Mouse (Mus musculus) frontal cortex, postnatal 36 days (tissue): ENCODE measurements around the gene Taf6.
"Not testable (repeated sequence)": the region's sequence is repeated elsewhere in the genome, so short reads cannot be mapped to it uniquely, and the experiment has no call there.

Source experiments
- DNase-seq, 2 experiments: peaks; one replicate each; pipeline ENCODE4 v3.0.0; 2022; ENCODE audit warnings: low spot score in 2 of 2

Gene Taf6

DNA sequence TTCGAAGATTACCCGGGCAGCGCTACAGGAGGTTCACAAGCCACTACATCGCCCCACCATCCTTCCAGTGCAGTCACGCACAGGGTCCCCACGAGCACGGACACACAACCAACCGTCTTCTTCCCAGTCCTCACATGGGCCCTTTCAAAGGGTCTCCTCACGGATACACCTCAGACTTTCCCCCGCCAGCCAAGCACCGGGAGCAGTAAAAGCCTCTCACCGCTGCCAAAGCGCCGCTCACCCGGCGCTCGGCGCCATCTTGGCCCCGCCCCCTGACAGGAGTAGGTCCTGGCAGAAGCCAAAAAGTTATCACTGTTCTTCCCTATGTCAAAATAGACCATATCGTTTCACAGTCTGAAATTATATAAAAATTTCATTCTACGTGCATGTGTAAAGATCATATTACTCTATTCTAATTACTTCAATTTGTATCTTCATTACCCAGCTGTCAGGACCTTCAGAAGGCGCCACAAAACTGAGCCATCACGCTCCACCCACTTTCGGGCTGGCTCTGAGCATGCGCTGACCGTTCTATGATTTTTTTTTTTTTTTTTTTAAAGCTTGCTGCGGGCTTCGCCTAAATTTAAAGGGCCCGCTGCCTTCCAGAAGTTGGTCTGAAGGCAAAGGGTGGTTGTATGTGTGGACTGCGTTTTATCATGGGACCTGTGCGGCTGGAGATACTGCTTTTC lies at the start of gene Taf6, which contains the start of gene Cnpy4:
Taf6 (minus strand) TSS at position 502 of the 689 bp plus-strand sequence.
Cnpy4 (plus strand) TSS at position 536 of the 689 bp plus-strand sequence.
- peak; percentile 77 to 84 for DNase-seq

DNA sequence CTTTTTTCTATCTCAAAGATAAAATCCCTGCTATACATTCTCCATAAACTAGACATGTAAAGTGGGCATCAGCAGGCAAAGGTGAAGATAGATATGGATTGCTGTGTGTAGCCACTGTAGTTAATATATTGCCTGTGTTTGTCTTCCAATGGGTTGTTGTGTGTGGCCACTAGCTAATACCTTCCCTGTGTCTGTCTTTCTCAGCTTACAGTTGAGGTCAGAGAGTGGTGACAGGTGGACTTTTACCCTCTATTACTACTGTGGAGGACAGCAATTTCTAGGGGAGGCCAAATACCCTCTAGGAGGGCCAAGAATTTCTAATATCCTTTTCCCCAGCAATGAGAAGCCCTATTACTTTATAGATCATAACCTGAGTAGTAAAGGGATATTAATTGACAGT lies 47.0 kb upstream of the Taf6 start:
- DNase-seq, result no peak

DNA sequence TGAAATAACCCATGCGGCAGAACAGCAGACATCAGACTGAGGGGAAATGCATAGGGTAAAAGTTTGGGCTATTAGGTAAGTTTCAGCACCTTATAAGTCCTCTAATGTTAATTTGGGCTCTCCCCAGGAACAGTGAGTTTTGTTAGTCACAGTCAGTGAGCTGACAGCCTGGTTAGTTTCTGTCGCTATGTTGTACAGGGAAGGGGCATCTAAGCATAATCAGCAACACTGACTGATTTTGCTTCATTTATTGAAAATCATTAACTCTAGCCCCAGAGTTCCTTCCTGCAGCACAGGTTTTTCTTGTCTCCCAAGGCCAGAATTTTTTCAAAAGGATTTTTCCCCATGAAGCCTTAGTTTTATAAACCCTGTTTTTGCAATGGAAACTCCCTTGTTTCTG lies 46.5 kb upstream of the Taf6 start:
- DNase-seq, result no peak

DNA sequence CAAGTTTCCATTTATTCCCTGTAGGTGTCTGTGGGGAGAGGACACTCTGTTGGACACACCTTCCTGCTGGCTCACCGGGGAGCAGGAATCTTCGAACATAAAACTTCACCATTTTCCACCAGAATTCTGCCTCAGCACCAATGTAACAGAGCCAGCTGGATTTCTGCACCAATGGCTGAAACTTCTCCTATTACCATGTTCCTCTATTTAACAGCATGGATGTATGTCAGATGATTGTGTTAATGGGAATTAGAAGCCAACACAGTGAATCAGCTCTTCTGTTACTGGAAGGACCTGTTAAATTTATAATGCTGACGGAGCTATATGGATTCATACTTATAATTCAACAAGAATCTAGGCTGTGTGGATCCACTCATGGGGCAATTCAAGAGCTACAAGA lies 42.3 kb upstream of the Taf6 start:
- no peak for DNase-seq

DNA sequence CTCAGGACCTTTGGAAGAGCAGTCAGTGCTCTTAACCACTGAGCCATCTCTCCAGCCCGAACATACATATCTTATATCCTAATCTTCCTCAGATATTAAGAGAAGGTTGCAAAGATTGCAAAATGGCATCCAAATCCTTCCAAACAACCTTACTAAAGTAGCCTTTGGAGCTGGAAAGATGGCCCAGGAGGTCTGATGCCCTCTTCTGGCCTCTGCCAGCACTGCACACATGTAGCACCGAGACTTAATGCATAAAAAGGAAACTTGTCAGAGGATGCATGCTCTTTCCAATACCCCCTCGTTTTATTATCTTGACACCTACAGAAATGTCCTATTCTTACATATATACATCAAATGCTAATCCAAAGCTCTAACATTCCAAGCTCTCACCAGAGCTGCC lies 40.8 kb upstream of the Taf6 start:
- no peak for DNase-seq

DNA sequence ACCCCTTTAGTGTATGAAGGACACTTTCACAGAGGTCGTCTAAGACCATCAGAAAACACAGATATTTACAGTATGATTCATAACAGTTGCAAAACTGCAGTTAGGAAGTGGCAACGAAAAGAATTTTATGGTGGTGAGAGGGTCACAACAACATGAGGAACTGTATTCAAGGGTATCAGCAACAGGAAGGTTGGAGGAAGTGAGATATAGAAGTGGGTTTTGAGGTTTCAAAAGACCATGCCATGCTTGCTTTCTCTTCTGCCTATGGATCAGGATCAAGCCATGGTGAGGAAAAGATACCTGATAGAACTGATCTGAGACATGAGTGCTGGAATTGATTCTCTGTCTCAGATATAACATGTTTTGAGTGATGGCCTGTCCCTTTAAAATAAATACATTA lies 40.1 kb upstream of the Taf6 start:
- DNase-seq, result no peak

DNA sequence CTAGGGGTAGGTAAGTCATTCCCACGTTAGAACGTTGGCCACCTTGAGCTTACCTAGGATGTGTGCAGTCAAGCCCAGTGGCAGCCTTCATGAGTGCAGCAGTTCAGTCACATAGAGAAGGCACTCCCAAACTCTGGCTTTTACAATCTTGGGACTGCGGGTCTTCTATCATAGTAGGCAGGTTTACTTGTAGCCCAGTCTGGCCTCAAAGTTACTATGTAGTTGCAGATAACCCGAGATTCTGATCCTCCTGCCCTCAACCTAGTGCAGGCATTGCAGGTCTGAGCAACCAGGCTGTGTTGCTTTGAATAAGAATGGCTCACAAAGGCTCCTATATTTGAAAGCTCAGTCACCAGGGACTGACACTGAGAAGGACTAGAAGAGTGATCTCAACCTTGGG lies 39.2 kb upstream of the Taf6 start:
- DNase-seq, result no peak

DNA sequence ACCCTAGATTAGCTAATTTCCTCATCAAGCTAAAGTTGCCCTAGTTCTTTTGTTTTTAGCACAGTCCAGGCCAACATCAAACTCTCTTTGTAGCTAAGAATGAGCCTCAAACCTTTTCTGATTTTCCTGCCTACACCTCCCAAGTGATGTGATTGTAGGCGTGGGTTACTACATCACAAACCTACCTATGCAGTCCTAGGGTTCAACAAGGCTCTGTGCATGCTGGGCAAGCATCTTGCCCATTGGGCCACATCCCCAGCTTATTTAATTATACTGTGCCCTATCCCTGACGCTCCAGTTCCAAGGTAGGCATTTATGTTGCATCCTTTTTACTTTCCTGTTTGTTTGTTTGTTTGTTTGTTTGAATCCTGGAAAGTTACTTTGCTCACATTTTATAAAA lies 38.4 kb upstream of the Taf6 start, which contains the start of gene Nxpe5:
Nxpe5 (plus strand) TSS at position 199 of the 400 bp plus-strand sequence.
- no peak for DNase-seq

DNA sequence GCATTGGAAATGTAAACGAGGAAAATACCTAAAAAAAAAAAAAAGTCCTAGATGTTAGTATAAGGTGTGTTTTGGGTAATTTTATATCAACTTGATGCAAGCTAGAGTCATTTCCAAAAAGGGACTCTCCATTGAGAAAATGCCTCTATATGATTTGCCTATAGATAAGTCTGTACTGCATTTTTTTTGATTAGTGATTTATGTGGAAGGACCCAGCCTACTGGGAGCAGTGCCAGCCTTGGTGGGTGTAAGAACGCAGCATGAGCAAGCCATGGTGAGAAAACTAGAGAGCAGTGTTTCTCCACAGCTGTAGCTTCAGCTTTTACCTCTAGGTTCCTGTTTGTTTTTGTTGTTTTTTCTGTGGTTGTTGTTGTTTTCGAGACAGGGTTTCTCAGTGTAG lies 36.0 kb upstream of the Taf6 start:
- DNase-seq, result no peak

DNA sequence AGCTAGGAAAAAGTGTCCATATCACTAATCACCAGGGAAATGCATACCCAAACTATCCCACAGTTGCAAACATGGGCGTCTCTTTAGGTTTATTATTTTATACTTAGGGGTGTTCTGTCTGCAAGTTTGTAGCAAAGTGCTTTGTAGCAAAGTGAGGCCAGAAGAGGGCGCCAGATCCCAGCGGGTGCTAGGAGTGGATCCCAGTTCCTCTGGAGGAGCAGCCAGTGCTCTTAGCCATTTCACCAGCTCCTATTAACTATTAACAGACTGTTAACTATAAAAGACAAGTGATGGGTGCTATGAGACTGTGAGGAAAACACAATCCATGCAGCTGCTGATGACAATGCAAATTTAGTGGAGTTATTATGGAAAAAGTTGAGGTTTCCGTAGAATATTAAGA lies 34.9 kb upstream of the Taf6 start:
- DNase-seq, result peak; percentile 86 to 87

DNA sequence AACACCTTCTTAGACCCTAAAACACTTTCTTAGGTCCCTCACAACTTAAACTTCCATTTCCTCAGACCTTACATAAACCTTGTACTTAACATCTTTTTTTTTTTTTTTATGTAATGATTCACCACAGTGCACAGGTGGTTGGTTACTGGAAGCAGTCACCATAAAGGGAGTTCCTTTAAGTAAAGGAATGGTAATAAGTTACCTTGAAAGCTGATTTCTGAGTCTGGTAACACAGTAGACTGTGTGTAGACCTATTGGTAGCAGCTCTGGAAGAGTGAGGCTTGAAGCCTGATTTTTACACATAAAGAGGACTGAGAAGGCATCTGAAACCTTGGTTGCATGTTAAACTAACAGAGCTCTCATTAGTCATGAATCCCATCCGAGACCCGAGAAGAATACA lies 32.6 kb upstream of the Taf6 start:
- no peak for DNase-seq

DNA sequence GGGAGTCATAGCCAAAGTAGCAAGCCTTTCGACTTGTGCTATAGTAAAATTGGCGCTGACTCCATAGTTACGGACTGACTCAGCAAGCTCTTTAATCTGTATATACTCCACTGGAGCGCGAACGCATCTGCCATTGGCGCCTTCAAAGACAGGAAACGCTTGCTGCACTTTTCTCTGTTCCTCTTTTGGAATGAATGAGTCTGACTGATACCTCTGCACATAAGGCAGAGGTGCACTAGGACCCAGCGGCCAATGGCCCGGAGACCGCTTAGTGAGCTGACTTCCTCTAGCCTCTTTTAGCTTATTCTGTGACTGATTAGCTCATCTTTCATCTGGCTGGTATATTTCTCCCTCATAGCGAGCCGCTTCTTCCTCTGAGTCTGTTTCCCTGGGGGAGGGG lies 29.4 kb upstream of the Taf6 start:
- DNase-seq, result not testable (repeated sequence)

DNA sequence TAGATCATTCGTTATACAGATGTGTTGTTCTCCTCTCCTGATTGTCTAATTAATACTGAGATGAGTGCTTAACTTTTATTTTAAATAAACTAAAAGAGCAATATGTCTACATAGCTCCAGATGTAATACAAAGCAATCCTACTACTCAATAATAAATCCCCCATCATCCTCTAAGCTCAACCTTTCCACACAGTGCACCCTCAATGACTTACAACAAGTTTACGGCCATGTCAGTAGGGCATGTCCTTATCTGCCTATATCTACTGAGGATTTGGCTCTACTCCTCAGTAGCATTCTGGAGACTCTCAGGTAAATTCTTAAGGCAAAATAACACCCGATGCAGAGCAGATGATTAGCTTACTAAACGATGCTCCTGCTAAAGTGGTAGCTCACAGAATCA lies 20.6 kb upstream of the Taf6 start:
- no peak for DNase-seq

DNA sequence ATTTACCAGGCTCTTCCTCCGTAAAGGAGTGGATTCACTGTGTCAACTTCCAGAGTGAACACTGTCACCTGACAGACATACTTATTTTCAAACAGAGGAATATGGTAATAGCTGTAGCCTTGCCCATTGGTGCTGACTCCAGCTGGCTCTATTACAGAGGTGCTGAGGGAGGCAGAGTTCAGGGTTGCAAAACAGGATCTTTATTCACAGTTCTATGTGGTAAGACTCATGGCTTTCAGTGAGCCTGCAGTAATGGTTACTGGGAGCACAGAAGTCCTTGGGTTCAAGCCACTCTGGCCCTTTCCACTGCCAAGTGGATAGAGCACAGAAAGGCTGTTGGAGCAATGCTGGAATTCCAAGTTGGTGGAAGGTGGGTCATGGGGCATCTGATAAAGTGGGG lies 20.0 kb upstream of the Taf6 start:
- no peak for DNase-seq

DNA sequence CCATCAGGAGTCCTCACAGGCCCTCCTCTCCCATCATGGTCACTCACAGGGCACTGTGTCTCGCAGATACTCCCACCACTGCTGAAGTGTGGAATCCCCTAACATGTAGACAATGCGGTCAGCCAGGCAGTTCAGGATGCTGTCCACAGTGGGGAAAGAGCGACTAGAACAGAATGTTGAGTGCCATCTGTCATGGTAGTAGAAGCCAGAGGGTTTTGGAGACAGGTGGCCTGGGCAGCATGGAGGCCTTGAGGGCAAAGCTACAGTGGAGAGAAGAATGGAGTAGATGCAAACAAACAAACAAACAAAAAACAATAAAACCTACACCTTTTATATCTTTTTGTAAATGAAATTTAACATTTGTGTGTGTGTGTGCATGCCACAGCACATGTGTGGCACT lies 14.8 kb upstream of the Taf6 start:
- DNase-seq, result no peak

DNA sequence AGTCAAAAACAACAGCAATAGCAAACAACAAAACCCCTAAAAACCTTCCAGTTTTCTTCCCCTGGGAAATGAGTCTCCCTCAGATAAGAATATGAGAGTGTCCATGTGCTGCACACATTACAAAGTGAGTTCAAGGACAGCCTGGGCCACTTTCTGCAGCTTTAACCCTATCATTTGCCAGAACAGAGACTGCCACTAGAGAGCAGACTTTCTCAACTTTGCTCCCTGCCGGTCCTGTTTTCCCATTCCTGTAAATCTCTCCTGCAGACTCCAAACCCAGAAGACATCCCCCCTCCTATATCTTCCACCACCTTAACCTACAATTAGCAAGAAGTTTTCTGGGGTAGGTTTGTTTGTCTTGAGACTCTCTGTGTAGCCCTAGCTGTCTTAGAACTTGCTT lies 12.3 kb upstream of the Taf6 start:
- no peak for DNase-seq

DNA sequence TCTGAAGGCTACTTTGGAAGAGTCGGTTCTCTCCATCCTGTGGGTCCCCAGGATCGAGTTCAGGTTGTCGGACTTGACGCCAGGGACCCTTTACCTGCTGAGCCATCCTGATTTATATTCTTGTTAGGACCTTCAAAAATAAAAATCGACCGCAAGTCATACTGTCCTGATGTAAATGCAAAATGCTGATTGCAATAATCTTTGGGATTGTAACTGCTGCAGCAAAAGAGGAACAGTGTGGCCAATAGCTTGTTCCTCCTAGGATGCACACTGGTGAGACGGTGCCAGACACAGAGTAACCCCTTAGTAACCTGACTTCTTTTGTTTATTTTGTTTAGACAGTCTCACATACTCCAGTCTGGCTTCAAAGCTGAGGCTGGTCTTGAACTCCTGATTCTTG lies 8.2 kb upstream of the Taf6 start:
- no peak for DNase-seq

DNA sequence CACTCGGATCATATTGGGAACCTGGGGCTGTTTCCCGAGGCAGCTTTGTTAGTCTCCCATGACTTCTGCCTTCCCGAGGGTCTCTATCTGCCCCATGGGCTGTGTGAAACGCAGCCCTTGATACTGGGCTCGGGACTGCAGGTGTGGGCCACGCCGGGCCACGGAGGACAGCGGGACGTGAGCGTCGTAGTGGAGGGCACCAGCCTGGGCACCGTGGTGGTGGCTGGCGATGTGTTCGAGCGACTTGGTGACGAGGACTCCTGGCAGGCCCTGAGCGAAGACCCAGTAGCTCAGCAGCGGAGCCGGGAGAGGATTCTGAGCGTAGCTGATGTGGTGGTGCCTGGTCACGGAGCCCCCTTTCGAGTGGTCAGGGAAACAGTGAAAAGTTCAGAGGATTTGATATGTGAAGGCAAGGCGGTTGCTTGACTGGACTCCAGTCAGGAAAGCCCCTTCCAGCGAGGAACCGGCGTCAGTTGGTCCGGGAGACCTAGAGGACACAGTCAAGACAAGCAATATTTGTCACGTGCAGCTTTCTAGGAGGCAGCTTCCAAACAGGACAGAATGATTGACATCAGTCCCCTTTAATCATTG lies 7.6 kb upstream of the Taf6 start:
- peak; percentile 34 to 36 for DNase-seq

DNA sequence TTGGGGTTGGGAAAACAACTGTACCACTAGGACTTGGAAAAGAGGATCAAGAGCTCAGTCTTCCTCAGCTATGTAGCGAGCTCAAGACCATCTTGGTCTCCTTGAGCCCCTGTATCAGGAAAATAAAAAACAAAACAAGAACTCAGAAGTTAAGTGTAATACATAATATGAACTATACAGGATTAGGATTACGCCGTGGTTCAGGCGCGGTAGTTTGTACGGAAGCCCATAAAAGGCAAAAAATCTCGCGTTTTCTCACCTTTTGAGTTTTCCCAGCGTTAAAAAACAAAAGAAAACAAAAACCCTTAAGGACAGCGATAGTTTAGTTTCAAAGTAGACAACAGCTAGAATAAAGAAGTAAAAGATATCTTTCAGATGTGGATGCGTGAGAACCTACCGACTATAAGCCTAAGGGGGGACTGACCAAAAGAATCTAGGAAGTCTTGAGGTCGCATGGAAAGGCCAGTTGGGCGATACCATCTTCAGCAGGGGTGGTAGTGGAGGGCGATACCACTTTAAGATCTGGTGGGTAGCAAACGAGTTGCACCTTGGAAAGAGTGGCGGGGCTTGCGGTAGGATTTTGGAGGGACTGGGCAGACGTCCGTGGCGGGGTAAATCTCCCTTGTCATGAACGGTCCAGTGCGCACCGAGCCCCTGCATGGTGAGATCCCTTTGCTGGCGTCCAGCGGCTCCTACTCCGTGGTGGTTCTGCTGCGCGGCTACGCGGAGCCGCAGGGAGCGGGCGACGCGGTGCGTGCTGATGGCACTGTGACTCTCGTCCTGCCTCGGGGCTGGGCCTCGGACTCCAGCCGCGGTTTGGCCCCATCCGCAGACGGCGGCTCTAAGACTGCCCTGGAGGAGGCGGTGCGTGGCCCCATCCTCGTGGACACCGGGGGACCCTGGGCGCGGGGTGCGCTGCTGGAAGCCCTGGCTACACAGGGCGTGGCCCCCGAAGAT lies 6.8 kb upstream of the Taf6 start, which contains the start of gene Mblac1:
Mblac1 (plus strand) TSS at position 544 of the 957 bp plus-strand sequence.
- peak; percentile 86 to 88 for DNase-seq

DNA sequence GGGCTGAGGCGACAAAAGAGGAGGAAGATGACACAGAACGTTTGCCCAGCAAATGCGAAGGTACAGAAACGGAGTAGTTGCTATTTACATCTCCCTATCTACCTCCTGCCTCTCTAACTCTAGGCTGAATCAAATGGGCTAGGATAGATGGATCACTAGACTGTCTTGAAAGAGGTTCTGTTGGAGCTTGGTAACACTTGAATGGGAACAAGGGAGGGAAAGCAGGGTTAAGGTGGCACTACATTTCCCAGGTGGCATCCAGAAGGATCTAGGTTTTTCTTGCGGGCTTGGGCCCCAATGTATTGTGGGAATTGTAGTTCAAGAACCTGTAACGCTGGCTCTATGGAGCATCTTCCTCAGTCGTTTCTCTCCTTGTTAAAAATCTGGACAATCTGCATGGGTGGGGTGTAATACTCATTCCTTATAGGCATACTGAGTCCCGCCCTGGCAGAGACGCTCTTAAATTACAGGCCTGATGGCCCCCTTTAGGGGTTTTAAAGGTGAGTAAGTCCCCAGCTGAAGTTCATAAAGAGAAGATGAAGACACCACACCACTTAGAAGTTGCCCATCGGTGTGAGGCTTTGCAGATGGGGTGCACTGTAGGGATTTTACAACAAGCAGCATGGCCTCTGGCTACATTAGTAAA lies 533 bp upstream of the Taf6 start:
- peak; percentile 79 to 86 for DNase-seq

DNA sequence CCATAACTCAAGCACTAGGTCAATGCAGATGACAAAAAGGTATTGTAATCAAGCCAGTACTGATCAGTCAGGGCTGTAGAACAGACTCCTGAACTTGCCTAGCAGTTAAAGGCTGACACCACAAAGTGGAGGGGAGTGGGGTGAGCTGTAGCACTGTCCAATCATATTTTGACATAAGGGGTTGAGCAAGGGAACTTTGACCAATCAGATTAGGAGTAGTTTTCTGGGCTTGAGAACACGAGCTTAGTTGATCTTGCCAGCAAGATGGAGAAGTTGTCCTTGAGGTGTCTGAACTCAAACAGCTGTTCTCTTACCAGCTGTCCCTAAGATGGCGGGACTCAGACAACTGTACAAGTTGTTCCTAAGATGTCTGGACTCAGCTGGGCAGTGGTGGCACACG lies 14.0 kb downstream of the Taf6 start:
- DNase-seq, result no peak
